Mouse (Mus musculus) midbrain, embryonic 11.5 days (tissue): ENCODE results near the gene Naip1. TPM values are rescaled to one million over a fixed set of nuclear protein-coding genes. Genes with fewer than 3 reads are reported as not detected.
"Not testable (repeated sequence)": the region's sequence is repeated elsewhere in the genome, so short reads cannot be mapped to it uniquely, and the experiment has no call there.

Experiments
- ATAC-seq: fragments of 200-750 bp; cut with Nextera tagmentation; 2 replicates; pipeline ENCODE4 v1.8.0; 2017; ENCODE audit warnings: moderate TSS enrichment, moderate library complexity; ENCODE audit not compliant: low FRiP score
- DNase-seq: peaks from one replicate; pipeline ENCODE4 v3.0.0; 2015; ENCODE audit warnings: low spot score; ENCODE audit errors: missing footprints
- H3K27ac ChIP-seq: fragments of 300-500 bp; sonication (generic); 2 replicates; pipeline ENCODE4 v1.5.1; 2014; ENCODE audit warnings: low read depth, low read length
- H3K27me3 ChIP-seq: fragments of 300-500 bp; sonication (generic); 2 replicates; pipeline ENCODE4 v1.6.1; 2014; ENCODE audit warnings: mild to moderate bottlenecking, low read length, moderate library complexity, mixed read lengths; ENCODE audit not compliant: control insufficient read depth, insufficient read depth
- H3K36me3 ChIP-seq: fragments of 300-500 bp; sonication (generic); 2 replicates; pipeline ENCODE4 v1.6.1; 2014; ENCODE audit warnings: mild to moderate bottlenecking, low read length, moderate library complexity, mixed read lengths; ENCODE audit not compliant: control insufficient read depth, insufficient read depth
- H3K4me1 ChIP-seq: fragments of 300-500 bp; sonication (generic); 2 replicates; pipeline ENCODE4 v1.6.1; 2014; ENCODE audit warnings: low read length; ENCODE audit not compliant: control insufficient read depth, insufficient read depth
- H3K4me2 ChIP-seq: fragments of 300-500 bp; sonication (generic); 2 replicates; pipeline ENCODE4 v1.6.1; 2014; ENCODE audit warnings: mild to moderate bottlenecking, moderate library complexity
- H3K4me3 ChIP-seq: fragments of 300-500 bp; sonication (generic); 2 replicates; pipeline ENCODE4 v1.5.1; 2014; ENCODE audit warnings: low read depth, low read length
- H3K9ac ChIP-seq: fragments of 300-500 bp; sonication (generic); 2 replicates; pipeline ENCODE4 v1.6.1; 2014; ENCODE audit warnings: low read length
- H3K9me3 ChIP-seq: fragments of 300-500 bp; sonication (generic); 2 replicates; pipeline ENCODE4 v1.6.1; 2016; ENCODE audit warnings: low read length; ENCODE audit not compliant: control insufficient read depth
- WGBS: fragments of 180-500 bp; shearing (Covaris S2); extraction: QIAGEN DNeasy Blood & Tissue Kit; methylation state at CpG from one replicate; pipeline ENCODE4 v1.1.7; 2014; 5-methylcytosine and 5-hydroxymethylcytosine counted together
- polyA plus RNA-seq: library from polyadenylated mRNA; unstranded; fragments of >200 nt; fragmentation: Nextera tagmentation; extraction: Ambion mirVana; gene quantifications from 2 replicates; pipeline ENCODE4 v1.2.1, GENCODE M21; 2014

Naip1 gene
- polyA plus RNA-seq, 1 experiment from 2014 or later, result not detected

DNA sequence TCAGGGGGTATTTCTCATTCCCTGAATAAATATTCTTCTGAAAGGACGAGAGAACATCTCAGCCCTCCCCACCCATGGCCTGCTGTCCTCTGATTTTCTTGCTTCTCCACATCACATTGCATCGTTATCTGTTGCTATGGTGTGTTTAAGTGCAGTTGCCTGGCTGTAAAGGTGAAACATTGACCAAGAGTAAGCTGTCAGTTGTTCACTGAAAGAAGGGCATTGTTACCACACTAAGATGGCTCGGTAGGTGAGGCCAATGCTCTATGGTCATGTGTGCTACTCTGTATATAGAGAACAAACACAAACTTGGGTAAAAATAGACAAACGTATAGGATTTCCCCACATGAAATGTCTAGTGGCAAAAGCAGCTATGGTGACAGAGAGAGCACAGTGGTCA, 42.8 kb downstream of the Naip1 start:
- 80% methylated on average over 4 of the region's 4 CpGs for WGBS
- Histone ChIP-seq H3K36me3 (no peaks in the 10 kb centered on the region), H3K27me3 (no peaks in the 10 kb centered on the region), H3K4me3 (no peak overlapping the region), H3K4me1 (no peaks in the 10 kb centered on the region), H3K9ac (no peak overlapping the region), H3K27ac (no peak overlapping the region), H3K9me3 (no peaks in the 10 kb centered on the region), H3K4me2 (no peak overlapping the region)
- DNase-seq (no peak), ATAC-seq (no peak)

DNA sequence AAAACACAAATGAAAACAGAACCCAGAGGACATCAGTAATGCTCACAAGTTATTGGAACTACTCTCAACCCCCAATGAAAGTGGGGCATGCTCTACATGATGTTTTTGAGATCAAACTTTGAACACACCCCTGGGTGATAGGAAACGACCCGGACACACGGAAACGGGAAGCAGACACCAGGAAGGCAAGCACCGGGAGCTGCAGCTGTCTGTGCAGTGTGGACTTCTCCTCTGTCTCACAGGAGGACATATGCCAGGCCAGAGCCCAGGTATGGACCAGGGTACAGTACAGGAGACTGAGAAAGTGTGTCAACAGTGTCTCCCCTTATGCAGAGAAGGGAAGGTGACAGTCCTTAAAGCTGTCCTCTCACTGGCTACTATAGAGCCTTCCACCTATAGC, 43.5 kb downstream of the Naip1 start:
- H3K36me3 ChIP-seq, result no peaks in the 10 kb centered on the region
- 97% methylated on average over 5 of the region's 5 CpGs for WGBS

DNA sequence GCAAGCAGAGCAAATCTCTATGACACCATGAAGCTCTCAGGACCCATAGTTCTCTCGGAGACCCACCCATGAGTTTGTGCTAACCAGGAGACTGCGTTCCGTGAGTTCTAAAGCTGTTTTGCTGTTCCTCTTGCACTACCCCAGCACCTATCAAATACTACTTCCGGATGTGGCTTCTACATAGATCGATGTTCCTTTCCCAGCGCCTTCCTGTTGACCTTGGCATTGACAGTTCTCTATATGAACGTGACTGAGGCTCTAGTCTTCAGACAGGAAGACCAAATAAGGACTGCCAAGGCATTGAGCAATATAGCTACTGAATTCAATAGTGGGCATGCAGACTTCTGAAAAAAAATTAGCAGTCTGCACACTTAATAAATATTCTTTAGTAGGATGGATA, 44.4 kb downstream of the Naip1 start:
- Histone ChIP-seq H3K9ac (no peak overlapping the region), H3K4me3 (no peak overlapping the region), H3K4me1 (no peaks in the 10 kb centered on the region), H3K27me3 (no peaks in the 10 kb centered on the region), H3K27ac (no peak overlapping the region), H3K4me2 (no peak overlapping the region), H3K36me3 (no peaks in the 10 kb centered on the region), H3K9me3 (no peaks in the 10 kb centered on the region)
- WGBS, result 84% methylated on average over 7 of the region's 7 CpGs
- ATAC-seq (no peak), DNase-seq (no peak)

More for the DNA sequence above, 43.5 kb downstream of the Naip1 start:
- H3K27ac ChIP-seq, result no peak overlapping the region
- H3K9ac ChIP-seq, result no peak overlapping the region
- H3K9me3 ChIP-seq, result no peaks in the 10 kb centered on the region
- H3K4me2 ChIP-seq, result no peak overlapping the region
- no peak for DNase-seq
- H3K4me1 ChIP-seq, result no peaks in the 10 kb centered on the region
- no peak for ATAC-seq
- no peak overlapping the region for H3K4me3 ChIP-seq
- no peaks in the 10 kb centered on the region for H3K27me3 ChIP-seq

DNA sequence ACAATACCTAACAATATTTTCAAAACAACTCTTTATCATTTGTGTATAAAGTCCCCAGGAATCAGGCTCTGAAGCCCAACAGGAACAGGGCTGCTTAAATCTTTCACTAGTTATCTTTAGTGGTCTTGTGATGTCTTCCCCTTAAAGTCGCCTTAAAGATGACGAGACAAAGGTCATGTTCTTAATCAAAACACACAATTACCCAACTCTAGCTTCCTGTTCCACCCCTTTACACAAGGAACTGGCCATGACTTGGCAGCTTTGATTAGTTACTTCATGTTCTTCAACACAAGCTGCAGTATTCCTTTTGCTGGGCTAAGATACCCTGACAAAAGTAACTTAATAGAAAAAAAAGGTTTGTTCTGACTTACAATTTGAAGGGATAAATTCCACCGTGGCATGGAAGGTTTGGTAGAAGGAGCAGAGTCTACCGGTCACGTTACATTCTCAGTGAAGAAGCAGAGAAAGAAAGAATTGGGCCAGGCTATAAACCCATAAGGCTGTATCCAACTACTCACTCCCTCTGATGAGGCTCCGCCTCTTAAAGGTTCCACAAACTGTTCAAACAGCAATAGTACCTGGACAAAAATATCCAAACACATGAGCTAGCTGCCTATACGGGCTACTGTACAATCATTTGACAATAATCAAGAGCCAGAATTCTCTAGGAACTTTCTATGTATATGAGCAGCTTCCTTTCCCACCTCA, 49.6 kb downstream of the Naip1 start:
- H3K9me3 ChIP-seq, H3K27me3 ChIP-seq, DNase-seq, H3K4me2 ChIP-seq, ATAC-seq, H3K4me1 ChIP-seq, H3K27ac ChIP-seq, H3K36me3 ChIP-seq, H3K9ac ChIP-seq, H3K4me3 ChIP-seq: not testable (repeated sequence)
- WGBS, result 81% methylated on average over 7 of the region's 7 CpGs

DNA sequence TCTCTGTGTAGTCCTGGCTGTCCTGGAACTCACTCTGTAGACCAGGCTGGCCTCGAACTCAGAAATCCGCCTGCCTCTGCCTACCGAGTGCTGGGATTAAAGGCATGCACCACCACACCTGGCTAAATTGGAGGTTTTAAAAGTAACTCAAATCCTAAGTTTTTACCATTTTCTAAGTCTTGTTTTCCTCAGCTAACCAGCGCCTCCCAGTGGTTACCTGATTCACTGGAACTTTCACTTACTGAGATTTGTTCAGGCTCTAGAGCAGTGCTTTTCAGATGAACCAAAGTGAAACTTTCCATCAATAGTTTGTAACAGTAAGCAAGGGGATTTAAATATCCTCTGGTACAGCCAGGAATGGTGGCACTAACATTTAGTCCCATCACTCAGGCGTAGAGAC, 61.6 kb downstream of the Naip1 start:
- H3K27ac ChIP-seq, H3K9me3 ChIP-seq, H3K9ac ChIP-seq, ATAC-seq, H3K4me2 ChIP-seq, H3K4me1 ChIP-seq, H3K36me3 ChIP-seq, H3K4me3 ChIP-seq, DNase-seq, H3K27me3 ChIP-seq: not testable (repeated sequence)
- WGBS, result 35% methylated on average over 5 of the region's 5 CpGs

DNA sequence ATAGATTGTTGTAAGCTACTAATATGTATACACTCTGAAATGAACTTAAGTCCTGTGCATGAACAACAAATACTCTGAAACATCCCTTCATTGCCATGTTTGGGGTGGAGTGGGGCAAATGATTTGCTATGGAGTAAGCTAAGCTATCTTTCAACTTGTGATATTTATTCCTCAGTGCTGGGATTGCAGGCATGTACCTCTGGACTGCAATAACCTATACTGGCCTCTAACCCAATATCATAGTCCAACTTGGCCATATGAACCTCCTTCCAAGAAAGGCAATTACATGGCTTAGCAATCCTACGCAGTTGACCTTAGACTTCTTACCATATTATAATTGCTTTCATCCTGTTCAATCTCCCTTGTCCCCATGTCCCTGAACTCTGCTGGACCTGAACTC, 82.1 kb downstream of the Naip1 start:
- 87% methylated on average over 1 of the region's 1 CpGs for WGBS
- ATAC-seq (no peak), DNase-seq (no peak)
- Histone ChIP-seq H3K36me3 (no peaks in the 10 kb centered on the region), H3K4me2 (no peak overlapping the region), H3K4me3 (no peak overlapping the region), H3K27ac (no peak overlapping the region), H3K27me3 (no peaks in the 10 kb centered on the region), H3K9ac (no peak overlapping the region), H3K9me3 (no peaks in the 10 kb centered on the region), H3K4me1 (no peaks in the 10 kb centered on the region)

Other genes starting within 250 kb of the Naip1 start
- gene Naip5, start 206.5 kb downstream of the Naip1 start, polyA plus RNA-seq, result 0.21 and 0.27 TPM in 2 replicates
- gene Naip6, start 135.2 kb downstream of the Naip1 start, polyA plus RNA-seq, result 0.07 and 0.08 TPM in 2 replicates
- gene Gtf2h2, start 39.7 kb upstream of the Naip1 start, polyA plus RNA-seq, result 85.4 and 86.2 TPM in 2 replicates
- 1.5 and 2.1 TPM in 2 replicates for gene Ocln, start 99.8 kb upstream of the Naip1 start, polyA plus RNA-seq
- 1.4 and 1.7 TPM in 2 replicates for gene Marveld2, start 164.1 kb upstream of the Naip1 start, polyA plus RNA-seq
- 355 and 359 TPM in 2 replicates for gene Ak6, start 198.1 kb upstream of the Naip1 start, polyA plus RNA-seq
- gene Rad17, start 198.2 kb upstream of the Naip1 start, polyA plus RNA-seq, result 26.5 and 31.2 TPM in 2 replicates
- gene Taf9, start 198.7 kb upstream of the Naip1 start, polyA plus RNA-seq, result 21.4 and 24.6 TPM in 2 replicates
- gene Ccdc125, start 216.8 kb upstream of the Naip1 start, polyA plus RNA-seq, result 1.4 and 2.6 TPM in 2 replicates